Mouse (Mus musculus): ENCODE measurements around the gene Znrf3. TPM values are rescaled to one million over a fixed set of nuclear protein-coding genes. Genes with fewer than 3 reads are reported as not detected.

Znrf3 gene
- polyA plus RNA-seq, 1 experiment from 2014 or later, result 3.5 TPM

DNA sequence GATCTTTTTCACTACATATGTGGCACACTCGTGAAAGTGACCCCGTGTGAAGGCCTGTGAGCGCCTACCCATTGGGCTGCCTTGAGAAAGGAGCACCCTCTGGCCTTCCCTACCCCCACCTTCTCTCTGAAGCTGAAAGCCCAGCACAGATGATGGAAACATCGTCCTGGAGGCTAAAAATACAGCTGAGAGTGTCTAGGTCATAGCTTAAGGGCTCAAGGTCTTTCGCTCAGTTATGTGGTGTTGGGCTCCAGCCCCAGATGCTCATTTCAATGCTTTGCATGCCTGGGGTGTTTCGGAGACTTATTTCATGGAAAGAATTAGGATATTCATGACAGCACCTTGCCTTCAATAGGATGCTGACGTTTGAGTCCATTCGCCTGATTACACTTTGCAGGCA, 178.9 kb downstream of the Znrf3 start:
- Histone ChIP-seq H3K9ac (ENCODE audit: low read depth, low read length) (no peak overlapping the region), H3K36me3 (ENCODE audit: control insufficient read depth, insufficient read depth) (no peaks in the 10 kb centered on the region), H3K4me3 (ENCODE audit: low read depth, low read length) (no peak overlapping the region), H3K4me1 (replicated peaks; ENCODE audit: control insufficient read depth, insufficient read depth, low read length) (no peaks in the 10 kb centered on the region), H3K4me2 (replicated peaks; ENCODE audit: low read depth) (no peak overlapping the region), H3K9me3 (ENCODE audit: control insufficient read depth) (no peaks in the 10 kb centered on the region), H3K27me3 (replicated peaks; ENCODE audit: control insufficient read depth, insufficient read depth, low read length) (no peaks in the 10 kb centered on the region), H3K27ac (ENCODE audit: low read depth, low read length) (no peak overlapping the region)
- ATAC-seq, result no peak
- no peak for TF ChIP-seq CTCF (IDR thresholded peaks at IDR 0.05; ENCODE audit: low read depth)
- WGBS, result 81% methylated on average over 8 of the region's 8 CpGs

DNA sequence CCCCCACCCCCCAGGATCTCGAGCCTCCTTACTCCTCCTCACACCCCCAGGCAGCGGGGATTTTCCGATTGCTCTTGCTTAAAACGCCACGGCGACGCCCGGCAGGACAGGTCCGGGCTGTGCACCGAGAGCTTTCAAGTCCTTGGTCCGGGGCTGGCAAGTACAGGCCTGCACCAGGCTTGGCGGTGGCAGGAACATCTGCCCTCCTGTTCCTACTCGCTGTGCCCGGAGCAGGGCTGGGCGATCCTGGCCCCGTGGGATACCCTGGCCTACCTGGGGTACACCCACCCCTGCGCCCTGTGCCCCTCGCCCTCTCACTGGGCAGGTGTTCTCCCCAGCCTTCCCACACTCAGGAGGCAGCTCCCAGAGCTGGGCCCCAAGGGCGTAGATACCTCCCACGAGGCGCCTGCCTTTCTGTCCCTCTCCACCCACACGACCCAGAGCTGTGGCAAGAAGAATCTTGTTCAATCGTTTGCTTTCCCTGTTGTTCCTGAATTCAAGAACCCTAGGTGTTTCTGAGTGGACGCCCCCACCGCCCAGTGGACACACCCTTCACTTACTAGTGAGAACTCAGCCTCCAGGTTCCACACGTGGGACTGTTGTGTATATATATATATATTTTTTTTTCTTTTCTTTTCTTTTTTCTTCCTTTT, 181.4 kb downstream of the Znrf3 start:
- no peak overlapping the region for H3K4me3 ChIP-seq (ENCODE audit: low read depth, low read length)
- 55% methylated on average over 25 of the region's 26 CpGs for WGBS
- H3K9ac ChIP-seq (ENCODE audit: low read depth, low read length), result no peak overlapping the region
- no peaks in the 10 kb centered on the region for H3K9me3 ChIP-seq (ENCODE audit: control insufficient read depth)
- H3K27me3 ChIP-seq (replicated peaks; ENCODE audit: control insufficient read depth, insufficient read depth, low read length), result no peaks in the 10 kb centered on the region
- no peaks in the 10 kb centered on the region for H3K4me1 ChIP-seq (replicated peaks; ENCODE audit: control insufficient read depth, insufficient read depth, low read length)
- no peaks in the 10 kb centered on the region for H3K36me3 ChIP-seq (ENCODE audit: control insufficient read depth, insufficient read depth)
- no peak overlapping the region for H3K4me2 ChIP-seq (replicated peaks; ENCODE audit: low read depth)
- no peak for ATAC-seq
- no peak for TF ChIP-seq CTCF (IDR thresholded peaks at IDR 0.05; ENCODE audit: low read depth)
- H3K27ac ChIP-seq (ENCODE audit: low read depth, low read length), result no peak overlapping the region

GRCm38 (mm10) chr11:5261508-5262392, 182.9 kb downstream of the Znrf3 start, which contains the start of gene Kremen1:
TSS of gene Kremen1 (minus strand) at chr11:5261558.
- peak within 1 kb of the TSS; percentile 96 for H3K9ac ChIP-seq (ENCODE audit: low read depth, low read length)
- peak within 1 kb of the TSS; percentile 96 for H3K4me3 ChIP-seq (ENCODE audit: low read depth, low read length)
- no peaks in the 10 kb centered on the region for H3K4me1 ChIP-seq (replicated peaks; ENCODE audit: control insufficient read depth, insufficient read depth, low read length)
- ATAC-seq, result peak; percentile 98
- peak within 1 kb of the TSS; percentile 88 for H3K4me2 ChIP-seq (replicated peaks; ENCODE audit: low read depth)
- no peaks in the 10 kb centered on the region for H3K36me3 ChIP-seq (ENCODE audit: control insufficient read depth, insufficient read depth)
- no peak for TF ChIP-seq CTCF (IDR thresholded peaks at IDR 0.05; ENCODE audit: low read depth)
- no peaks in the 10 kb centered on the region for H3K9me3 ChIP-seq (ENCODE audit: control insufficient read depth)
- H3K27ac ChIP-seq (ENCODE audit: low read depth, low read length), result peak within 1 kb of the TSS; percentile 80
- no peaks in the 10 kb centered on the region for H3K27me3 ChIP-seq (replicated peaks; ENCODE audit: control insufficient read depth, insufficient read depth, low read length)
- 3% methylated on average over 49 of the region's 80 CpGs for WGBS

- TF ChIP-seq CTCF (IDR thresholded peaks at IDR 0.05; ENCODE audit: low read depth), result no peak; the same call in 1 of the 2 replicates
- H3K9me3 ChIP-seq (ENCODE audit: control insufficient read depth), result no peaks in the 10 kb centered on the region
Observed at GRCm38 (mm10) chr11:5260942-5261459, 183.6 kb downstream of the Znrf3 start.

DNA sequence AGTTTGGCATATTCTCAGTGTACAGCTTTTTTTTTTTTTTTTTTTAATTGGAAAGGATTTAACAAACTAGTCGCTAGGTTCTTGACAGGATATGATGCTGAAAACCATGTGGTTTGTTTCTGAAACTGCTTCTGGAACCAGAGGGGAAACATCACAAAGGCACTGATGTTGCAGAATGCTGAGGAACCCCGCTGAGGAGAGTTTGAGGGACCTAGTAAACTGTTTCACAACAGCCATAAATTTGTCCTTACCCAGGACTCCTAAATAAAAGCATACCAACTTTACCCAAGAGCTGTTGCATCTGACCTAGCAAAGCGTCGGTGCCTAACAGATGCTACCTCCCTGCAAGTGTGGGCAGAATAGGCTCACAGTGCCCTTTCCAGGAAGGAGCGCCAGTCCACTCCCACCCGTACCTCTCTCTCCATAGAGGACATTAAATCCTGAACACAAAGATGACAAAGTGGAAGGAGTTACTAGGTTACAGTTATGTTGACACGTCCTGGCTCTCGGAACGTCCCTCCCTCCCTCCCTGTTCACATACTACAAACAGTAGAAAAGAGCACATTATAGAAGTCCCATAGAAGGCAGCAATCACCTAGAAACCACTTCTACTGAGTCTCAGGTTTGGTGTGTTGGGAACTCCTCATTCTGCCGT, 184.6 kb downstream of the Znrf3 start:
- Histone ChIP-seq H3K27ac (ENCODE audit: low read depth, low read length) (no peak overlapping the region), H3K36me3 (ENCODE audit: control insufficient read depth, insufficient read depth) (no peaks in the 10 kb centered on the region), H3K9me3 (ENCODE audit: control insufficient read depth) (no peaks in the 10 kb centered on the region), H3K4me2 (replicated peaks; ENCODE audit: low read depth) (peak overlapping the region; percentile 88), H3K4me3 (ENCODE audit: low read depth, low read length) (peak overlapping the region; percentile 96; the same call in 1 of the 2 replicates), H3K4me1 (replicated peaks; ENCODE audit: control insufficient read depth, insufficient read depth, low read length) (no peaks in the 10 kb centered on the region), H3K9ac (ENCODE audit: low read depth, low read length) (no peak overlapping the region), H3K27me3 (replicated peaks; ENCODE audit: control insufficient read depth, insufficient read depth, low read length) (no peaks in the 10 kb centered on the region)
- WGBS, result 49% methylated on average over 10 of the region's 10 CpGs
- TF ChIP-seq CTCF (IDR thresholded peaks at IDR 0.05; ENCODE audit: low read depth), result no peak
- ATAC-seq, result no peak

More at GRCm38 (mm10) chr11:5260942-5261459, 183.6 kb downstream of the Znrf3 start:
- H3K36me3 ChIP-seq (ENCODE audit: control insufficient read depth, insufficient read depth), result no peaks in the 10 kb centered on the region
- no peaks in the 10 kb centered on the region for H3K27me3 ChIP-seq (replicated peaks; ENCODE audit: control insufficient read depth, insufficient read depth, low read length)
- peak overlapping the region; percentile 96 for H3K4me3 ChIP-seq (ENCODE audit: low read depth, low read length)
- no peaks in the 10 kb centered on the region for H3K4me1 ChIP-seq (replicated peaks; ENCODE audit: control insufficient read depth, insufficient read depth, low read length)
- H3K9ac ChIP-seq (ENCODE audit: low read depth, low read length), result peak overlapping the region; percentile 96
- ATAC-seq, result peak; percentile 46; the same call in 1 of the 2 replicates
- H3K27ac ChIP-seq (ENCODE audit: low read depth, low read length), result peak overlapping the region; percentile 80
- under 1% methylated on average over 37 of the region's 42 CpGs for WGBS
- H3K4me2 ChIP-seq (replicated peaks; ENCODE audit: low read depth), result peak overlapping the region; percentile 88

Data from intestine, postnatal 0 days (tissue).